Mouse (Mus musculus) intestine, embryonic 15.5 days (tissue): Measurements from ENCODE around the gene E130114P18Rik. TPM values are rescaled to one million over a fixed set of nuclear protein-coding genes. Genes with fewer than 3 reads are reported as not detected.

Source experiments
- ATAC-seq: fragments of 200-750 bp; cut with Nextera tagmentation; 2 replicates; pipeline ENCODE4 v1.8.0; 2017; ENCODE audit warnings: moderate TSS enrichment, moderate library complexity
- H3K27ac ChIP-seq: fragments of 300-500 bp; sonication (generic); 2 replicates; pipeline ENCODE4 v1.5.1; 2015; ENCODE audit warnings: mild to moderate bottlenecking, inconsistent platforms
- H3K27me3 ChIP-seq: fragments of 300-500 bp; sonication (generic); replicated peaks from 2 replicates; pipeline ENCODE4 v1.6.1; 2015; ENCODE audit warnings: inconsistent platforms
- H3K36me3 ChIP-seq: fragments of 300-500 bp; sonication (generic); 2 replicates; pipeline ENCODE4 v1.6.1; 2015; ENCODE audit warnings: inconsistent platforms
- H3K4me1 ChIP-seq: fragments of 300-500 bp; sonication (generic); replicated peaks from 2 replicates; pipeline ENCODE4 v1.6.1; 2015; ENCODE audit warnings: inconsistent platforms
- H3K4me2 ChIP-seq: fragments of 300-500 bp; sonication (generic); replicated peaks from 2 replicates; pipeline ENCODE4 v1.6.1; 2015; ENCODE audit warnings: mild to moderate bottlenecking, inconsistent platforms
- H3K4me3 ChIP-seq: fragments of 300-500 bp; sonication (generic); replicated peaks from 2 replicates; pipeline ENCODE4 v1.5.1; 2015; ENCODE audit warnings: inconsistent platforms
- H3K9ac ChIP-seq: fragments of 300-500 bp; sonication (generic); 2 replicates; pipeline ENCODE4 v1.6.1; 2015; ENCODE audit warnings: inconsistent platforms
- H3K9me3 ChIP-seq: fragments of 300-500 bp; sonication (generic); 2 replicates; pipeline ENCODE4 v1.6.1; 2016; ENCODE audit warnings: inconsistent platforms
- WGBS: fragments of 180-500 bp; shearing (Covaris S2); methylation state at CpG from one replicate; pipeline ENCODE4 v1.1.7; 2015; 5-methylcytosine and 5-hydroxymethylcytosine counted together
- polyA plus RNA-seq: library from polyadenylated mRNA; unstranded; fragments of >200 nt; fragmentation: Nextera tagmentation; extraction: Ambion mirVana; gene quantifications from 2 replicates; pipeline ENCODE4 v1.2.1, GENCODE M21; 2015

E130114P18Rik gene
- polyA plus RNA-seq, 1 experiment from 2014 or later, result 3.9 TPM

GRCm38 (mm10) chr4:97757207-97757977 lies 20.5 kb downstream of the E130114P18Rik start:
- ATAC-seq, result peak; percentile 91
- H3K4me3 ChIP-seq, result peak overlapping the region; percentile 47

GRCm38 (mm10) chr4:97754241-97754640 lies 23.6 kb downstream of the E130114P18Rik start:
- no peak overlapping the region for H3K27ac ChIP-seq
- H3K27me3 ChIP-seq, result no peaks in the 10 kb centered on the region
- no peak overlapping the region; the same call in 1 of the 2 replicates for H3K4me2 ChIP-seq

More at GRCm38 (mm10) chr4:97757207-97757977, 20.5 kb downstream of the E130114P18Rik start:
- H3K27ac ChIP-seq, result peak overlapping the region; percentile 28
- WGBS, result under 1% methylated on average over 38 of the region's 38 CpGs
- no peaks in the 10 kb centered on the region for H3K9me3 ChIP-seq
- peak overlapping the region; percentile 35 for H3K9ac ChIP-seq
- H3K4me1 ChIP-seq, result peaks cover 3% of the 10 kb centered on the region; the same call in 1 of the 2 replicates
- no peaks in the 10 kb centered on the region for H3K27me3 ChIP-seq
- no peaks in the 10 kb centered on the region for H3K36me3 ChIP-seq
- peak overlapping the region; percentile 74 for H3K4me2 ChIP-seq

GRCm38 (mm10) chr4:97753521-97753920 lies 24.4 kb downstream of the E130114P18Rik start:
- Histone ChIP-seq H3K9ac (no peak overlapping the region), H3K27me3 (no peaks in the 10 kb centered on the region), H3K36me3 (no peaks in the 10 kb centered on the region), H3K9me3 (no peaks in the 10 kb centered on the region), H3K4me1 (peaks cover 3% of the 10 kb centered on the region; the same call in 1 of the 2 replicates), H3K4me3 (no peak overlapping the region), H3K4me2 (no peak overlapping the region), H3K27ac (no peak overlapping the region)
- no peak for ATAC-seq
- 26% methylated on average over 1 of the region's 1 CpGs for WGBS

More at GRCm38 (mm10) chr4:97754241-97754640, 23.6 kb downstream of the E130114P18Rik start:
- Histone ChIP-seq H3K4me3 (no peak overlapping the region), H3K9me3 (no peaks in the 10 kb centered on the region), H3K36me3 (no peaks in the 10 kb centered on the region), H3K9ac (no peak overlapping the region), H3K4me1 (peaks cover 3% of the 10 kb centered on the region; the same call in 1 of the 2 replicates)
- WGBS, result 41% methylated on average over 12 of the region's 12 CpGs
- ATAC-seq, result no peak

- H3K4me1 ChIP-seq, result peaks cover 3% of the 10 kb centered on the region; the same call in 1 of the 2 replicates
- H3K9me3 ChIP-seq, result no peaks in the 10 kb centered on the region
- H3K36me3 ChIP-seq, result no peaks in the 10 kb centered on the region
- H3K27ac ChIP-seq, result 0 out of 2 replicates have a peak overlapping the region, but pooled peaks have one; percentile 18
- no peaks in the 10 kb centered on the region for H3K27me3 ChIP-seq
- peak overlapping the region; percentile 88 for H3K4me2 ChIP-seq
- ATAC-seq, result no peak
- no peak overlapping the region for H3K9ac ChIP-seq
- 47% methylated on average over 5 of the region's 5 CpGs for WGBS
- H3K4me3 ChIP-seq, result peak overlapping the region; percentile 45
These were observed 25.4 kb downstream of the E130114P18Rik start for GRCm38 (mm10) chr4:97752276-97753010.

- under 1% methylated on average over 40 of the region's 40 CpGs for WGBS
These were observed 26.2 kb downstream of the E130114P18Rik start for GRCm38 (mm10) chr4:97751483-97752251.

GRCm38 (mm10) chr4:97751030-97751482 lies 26.8 kb downstream of the E130114P18Rik start:
- H3K27me3 ChIP-seq, result no peaks in the 10 kb centered on the region
- peak overlapping the region; percentile 45 for H3K4me3 ChIP-seq
- WGBS, result under 1% methylated on average over 20 of the region's 20 CpGs
- no peaks in the 10 kb centered on the region for H3K36me3 ChIP-seq
- H3K27ac ChIP-seq, result peak overlapping the region; percentile 78
- no peaks in the 10 kb centered on the region for H3K9me3 ChIP-seq
- peak overlapping the region; percentile 49 for H3K9ac ChIP-seq
- H3K4me2 ChIP-seq, result peak overlapping the region; percentile 88
- peak; percentile 92 for ATAC-seq
- H3K4me1 ChIP-seq, result peaks cover 3% of the 10 kb centered on the region; the same call in 1 of the 2 replicates

More at GRCm38 (mm10) chr4:97751483-97752251, 26.2 kb downstream of the E130114P18Rik start:
- ATAC-seq, result peak; percentile 81
- no peaks in the 10 kb centered on the region for H3K27me3 ChIP-seq
- H3K9ac ChIP-seq, result peak overlapping the region; percentile 49
- peaks cover 3% of the 10 kb centered on the region; the same call in 1 of the 2 replicates for H3K4me1 ChIP-seq
- peak overlapping the region; percentile 78 for H3K27ac ChIP-seq
- H3K4me2 ChIP-seq, result peak overlapping the region; percentile 88
- H3K4me3 ChIP-seq, result peak overlapping the region; percentile 45
- no peaks in the 10 kb centered on the region for H3K9me3 ChIP-seq
- no peaks in the 10 kb centered on the region for H3K36me3 ChIP-seq

- H3K4me1 ChIP-seq, result peaks cover 3% of the 10 kb centered on the region; the same call in 1 of the 2 replicates
- H3K36me3 ChIP-seq, result no peaks in the 10 kb centered on the region
- no peaks in the 10 kb centered on the region for H3K27me3 ChIP-seq
- ATAC-seq, result no peak
- H3K4me3 ChIP-seq, result no peak overlapping the region
- 55% methylated on average over 4 of the region's 4 CpGs for WGBS
- H3K4me2 ChIP-seq, result no peak overlapping the region
- H3K9ac ChIP-seq, result no peak overlapping the region
- no peak overlapping the region for H3K27ac ChIP-seq
- no peaks in the 10 kb centered on the region for H3K9me3 ChIP-seq
These were observed 27.5 kb downstream of the E130114P18Rik start for GRCm38 (mm10) chr4:97750401-97750800.

GRCm38 (mm10) chr4:97746106-97746900 lies 31.6 kb downstream of the E130114P18Rik start:
- Histone ChIP-seq H3K4me3 (peak overlapping the region; percentile 32), H3K36me3 (no peaks in the 10 kb centered on the region), H3K9me3 (no peaks in the 10 kb centered on the region), H3K9ac (peak overlapping the region; percentile 53), H3K4me1 (no peaks in the 10 kb centered on the region), H3K27me3 (no peaks in the 10 kb centered on the region), H3K4me2 (peak overlapping the region; percentile 81), H3K27ac (no peak overlapping the region)
- WGBS, result 10% methylated on average over 19 of the region's 19 CpGs
- peak; percentile 22 for ATAC-seq

GRCm38 (mm10) chr4:97745296-97746105 lies 32.4 kb downstream of the E130114P18Rik start:
- Histone ChIP-seq H3K36me3 (no peaks in the 10 kb centered on the region), H3K4me1 (no peaks in the 10 kb centered on the region), H3K27me3 (no peaks in the 10 kb centered on the region), H3K9ac (peak overlapping the region; percentile 53), H3K27ac (no peak overlapping the region), H3K4me3 (peak overlapping the region; percentile 32), H3K9me3 (no peaks in the 10 kb centered on the region), H3K4me2 (peak overlapping the region; percentile 81)
- peak; percentile 86 for ATAC-seq
- WGBS, result 9% methylated on average over 32 of the region's 32 CpGs

GRCm38 (mm10) chr4:97743932-97744331 lies 33.9 kb downstream of the E130114P18Rik start:
- no peak for ATAC-seq
- no peak overlapping the region for H3K9ac ChIP-seq
- no peaks in the 10 kb centered on the region for H3K4me1 ChIP-seq
- WGBS, result 67% methylated on average over 5 of the region's 5 CpGs
- H3K4me2 ChIP-seq, result no peak overlapping the region
- no peaks in the 10 kb centered on the region for H3K36me3 ChIP-seq
- no peaks in the 10 kb centered on the region for H3K27me3 ChIP-seq
- no peak overlapping the region for H3K27ac ChIP-seq
- no peaks in the 10 kb centered on the region for H3K9me3 ChIP-seq
- no peak overlapping the region for H3K4me3 ChIP-seq
